Mouse (Mus musculus): ENCODE measurements at regions not wholly inside any gene's neighbourhood (a gene's known extent, or its start where the extent isn't known, plus 50 kb on each side); places are given as distances from the start of the nearest gene placed in this dataset.

GRCm38 (mm10) chr2:117910781-117911180, 200.9 kb upstream of the Thbs1 start:
- TF ChIP-seq CTCF (IDR thresholded peaks at IDR 0.05; ENCODE audit: extremely low read depth, insufficient read depth, low read length) (no peak), POLR2A (IDR thresholded peaks at IDR 0.05; ENCODE audit: extremely low read depth, insufficient read depth, low read length) (no peak)
